Mouse (Mus musculus) cerebellum, postnatal 4 days (tissue): ENCODE measurements around the gene Mab21l1.

Experiments
- DNase-seq, 2 experiments: peaks; one replicate each; pipeline ENCODE4 v3.0.0; 2022; ENCODE audit warnings: low spot score in 2 of 2, mixed read lengths in 1 of 2

The Mab21l1 gene

DNA sequence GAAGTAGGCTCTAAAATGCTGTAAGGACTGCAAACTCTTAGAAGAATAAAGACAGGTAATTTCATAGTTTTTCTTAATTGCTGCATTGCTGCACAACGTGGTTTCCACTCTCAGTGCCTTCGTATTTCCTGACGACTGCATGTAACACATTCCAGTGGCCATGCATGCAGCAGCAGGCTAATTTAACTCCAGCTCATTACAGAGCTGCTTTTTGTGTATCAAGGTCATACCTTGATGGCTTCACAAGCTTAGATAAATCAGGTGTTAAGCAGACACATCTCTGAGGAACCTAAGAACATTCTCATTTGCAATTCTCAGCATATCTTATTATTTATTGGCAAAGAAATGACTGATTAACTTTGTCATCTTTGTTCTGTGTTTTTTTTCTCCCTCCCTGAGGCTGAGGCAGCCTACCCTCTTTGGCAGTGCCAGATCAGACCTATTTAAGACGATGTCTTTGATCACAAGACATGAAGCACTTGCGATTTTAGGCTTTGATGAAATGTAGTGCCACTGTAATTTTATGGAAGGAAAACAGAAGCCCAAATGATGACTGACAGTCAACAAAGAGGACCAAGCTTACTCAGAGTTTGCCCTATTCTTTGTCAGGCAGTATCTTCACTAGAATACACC lies 32.8 kb downstream of the Mab21l1 start:
- no peak for DNase-seq

DNA sequence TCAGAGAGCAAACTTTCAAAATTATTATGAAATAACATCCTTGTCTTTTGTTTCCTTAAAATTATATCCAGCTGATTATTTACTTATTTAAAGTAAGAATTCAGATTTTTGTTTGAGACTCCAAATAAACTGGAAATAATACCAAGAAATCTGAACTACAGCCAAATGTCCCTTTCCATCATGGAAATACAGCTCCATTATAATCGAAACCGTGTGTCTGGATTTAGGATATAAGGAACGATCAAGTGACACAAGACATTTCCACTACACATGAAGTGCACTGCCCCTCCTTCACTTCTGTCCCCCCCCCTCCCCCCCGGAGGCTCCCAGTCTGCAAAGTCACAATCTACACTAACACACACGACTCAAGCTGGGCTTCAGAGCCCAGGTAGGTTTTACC lies 33.8 kb downstream of the Mab21l1 start:
- no peak for DNase-seq

DNA sequence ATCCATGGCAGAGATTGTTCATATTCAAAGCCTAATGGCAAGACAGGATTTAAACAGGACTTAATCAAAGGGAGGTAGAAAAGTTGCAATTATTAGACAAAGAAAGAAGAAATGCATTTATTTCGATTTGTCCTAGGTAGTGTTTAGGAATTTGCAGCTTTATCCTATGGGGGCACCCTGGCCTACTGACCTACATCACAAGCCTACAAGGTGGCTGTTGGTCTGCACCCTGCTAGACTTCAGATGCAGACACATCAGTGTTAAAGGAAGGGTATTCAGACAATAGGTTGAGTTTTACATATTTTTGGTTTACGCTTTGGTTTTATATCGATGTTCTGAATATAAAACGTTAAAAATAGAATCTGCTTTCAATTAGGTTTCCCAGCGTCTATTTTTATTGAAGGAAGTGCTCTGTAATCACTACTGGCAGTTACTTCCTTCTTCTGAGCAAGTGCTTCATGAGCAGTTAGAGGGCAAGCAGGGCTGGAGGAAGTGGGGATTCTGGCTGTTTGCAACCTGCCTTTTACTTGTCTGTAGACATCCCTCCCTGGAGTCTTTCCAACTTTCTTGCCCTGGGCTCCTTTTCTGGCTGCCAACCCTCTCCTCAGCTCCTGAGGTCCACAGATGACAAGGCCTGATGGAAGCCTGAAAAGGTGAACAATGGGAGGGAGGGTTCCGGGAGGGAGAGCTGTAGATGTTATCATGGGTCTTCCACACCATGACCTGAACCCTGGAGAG lies 34.5 kb downstream of the Mab21l1 start:
- DNase-seq, result no peak

DNA sequence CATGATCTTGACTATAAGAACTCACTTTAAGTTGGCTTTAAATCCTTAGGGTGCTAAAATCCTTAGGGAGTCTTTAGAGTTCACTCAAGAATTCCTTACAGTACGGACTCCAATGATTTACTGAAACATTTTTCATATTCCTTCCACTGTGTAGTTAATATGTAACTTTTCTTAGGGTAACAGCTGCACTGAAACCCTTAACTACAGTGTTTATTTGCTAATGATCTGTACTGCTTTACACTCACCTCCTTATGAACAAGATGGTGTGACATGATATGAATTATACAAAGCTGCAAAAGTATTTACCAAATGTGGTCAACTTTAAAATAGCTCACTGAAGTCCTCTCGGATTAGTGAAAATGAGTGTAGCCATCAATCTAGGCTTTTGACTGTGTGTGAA lies 35.8 kb downstream of the Mab21l1 start:
- no peak for DNase-seq

DNA sequence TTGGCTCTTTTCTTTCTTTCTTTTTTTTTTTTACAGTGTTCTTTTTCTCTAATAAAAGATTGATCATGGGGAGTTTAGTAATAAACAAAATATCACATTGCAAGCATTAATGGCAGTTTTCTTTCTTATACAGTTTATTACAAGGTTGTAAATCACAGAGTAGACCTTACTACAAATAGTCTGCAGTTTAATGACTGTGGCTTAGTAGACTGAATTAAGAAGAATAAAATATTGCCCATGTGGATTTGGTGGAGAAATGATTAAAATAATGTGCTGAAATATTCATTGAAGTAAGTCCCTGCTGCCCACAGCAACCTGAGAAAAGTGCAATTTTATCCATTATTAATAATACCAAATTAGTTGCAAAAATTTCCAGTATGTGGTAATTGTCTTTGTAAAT lies 37.3 kb downstream of the Mab21l1 start:
- no peak for DNase-seq

DNA sequence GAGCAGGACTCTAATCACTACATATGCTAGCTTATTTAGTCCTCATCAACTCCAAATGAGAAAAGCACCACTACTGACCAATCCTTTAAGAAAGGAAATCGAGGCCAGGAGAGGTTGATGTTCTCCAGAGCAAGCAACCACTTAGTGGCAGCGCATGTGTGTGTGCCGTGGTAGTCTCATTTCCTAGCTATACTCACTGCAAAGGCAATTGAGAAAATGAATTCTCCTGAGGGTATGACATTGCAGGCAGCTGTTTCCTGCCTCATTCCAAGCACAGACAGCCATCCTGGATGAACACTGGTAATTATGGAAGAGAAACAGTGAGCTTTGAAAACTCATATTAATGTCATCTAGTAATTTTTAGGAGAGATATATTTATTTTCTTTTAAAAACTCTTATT lies 42.6 kb downstream of the Mab21l1 start:
- DNase-seq, result no peak

DNA sequence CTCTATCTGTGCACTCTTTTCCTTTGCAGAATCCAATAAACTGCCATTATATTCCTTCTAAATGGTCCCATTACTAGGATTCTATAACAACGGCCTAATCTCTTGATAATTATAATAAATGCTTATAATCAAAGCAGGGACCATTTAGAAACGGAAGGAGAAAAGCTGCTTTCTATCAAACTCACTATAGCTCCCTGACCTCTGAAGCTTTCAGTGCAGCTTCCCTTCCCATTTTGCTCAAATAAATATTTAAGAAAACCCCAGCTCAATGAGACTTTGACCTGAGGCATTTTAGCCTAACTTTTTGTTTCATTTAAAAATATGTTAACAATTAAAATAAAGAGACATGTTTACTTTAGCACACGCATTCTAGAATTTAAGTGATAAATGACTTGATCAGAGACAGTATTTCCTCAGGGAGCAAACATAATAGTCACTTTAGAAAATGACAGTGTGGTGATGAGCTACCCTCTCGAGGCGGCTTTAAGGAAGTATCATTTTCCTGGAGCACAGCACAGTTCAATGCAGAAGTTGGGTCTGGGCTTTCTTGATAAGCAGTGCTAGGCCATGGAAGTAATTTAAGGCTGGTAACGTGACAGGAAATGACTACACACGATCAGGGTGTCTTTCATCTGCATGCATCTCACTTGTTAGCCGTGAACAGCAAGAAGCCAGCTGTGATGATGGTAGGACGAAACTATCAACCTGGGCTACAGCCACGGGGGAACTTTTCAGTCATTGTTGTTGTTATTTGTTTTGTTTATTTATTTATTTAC lies 46.4 kb downstream of the Mab21l1 start:
- no peak for DNase-seq

DNA sequence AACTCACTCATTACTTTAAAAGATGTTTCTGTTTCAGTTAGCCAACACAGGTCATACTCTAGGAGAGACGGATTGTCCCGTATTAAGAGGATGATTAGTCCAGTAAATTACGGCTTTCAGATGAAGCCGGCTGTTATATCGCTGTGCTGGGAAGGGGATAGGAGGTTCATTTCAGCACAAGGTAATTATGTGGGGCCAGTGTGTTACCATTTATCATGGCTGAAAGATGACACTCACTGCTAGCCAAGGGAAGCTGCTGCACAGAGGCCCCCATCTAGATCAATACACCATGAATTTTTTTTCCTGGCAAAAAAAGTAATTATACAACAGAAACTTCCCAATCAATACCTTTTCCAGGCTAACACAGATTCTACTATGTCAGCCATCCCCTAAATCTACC lies 47.9 kb downstream of the Mab21l1 start:
- DNase-seq, result no peak
